Mouse (Mus musculus): ENCODE data around the gene Krt80. TPM values are rescaled to one million over a fixed set of nuclear protein-coding genes. Genes with fewer than 3 reads are reported as not detected.
A peak's percentile ranks its signal among the peaks of the same experiment; 100 is the strongest.

The Krt80 gene
- polyA plus RNA-seq, 1 experiment, result 15.6 TPM

DNA sequence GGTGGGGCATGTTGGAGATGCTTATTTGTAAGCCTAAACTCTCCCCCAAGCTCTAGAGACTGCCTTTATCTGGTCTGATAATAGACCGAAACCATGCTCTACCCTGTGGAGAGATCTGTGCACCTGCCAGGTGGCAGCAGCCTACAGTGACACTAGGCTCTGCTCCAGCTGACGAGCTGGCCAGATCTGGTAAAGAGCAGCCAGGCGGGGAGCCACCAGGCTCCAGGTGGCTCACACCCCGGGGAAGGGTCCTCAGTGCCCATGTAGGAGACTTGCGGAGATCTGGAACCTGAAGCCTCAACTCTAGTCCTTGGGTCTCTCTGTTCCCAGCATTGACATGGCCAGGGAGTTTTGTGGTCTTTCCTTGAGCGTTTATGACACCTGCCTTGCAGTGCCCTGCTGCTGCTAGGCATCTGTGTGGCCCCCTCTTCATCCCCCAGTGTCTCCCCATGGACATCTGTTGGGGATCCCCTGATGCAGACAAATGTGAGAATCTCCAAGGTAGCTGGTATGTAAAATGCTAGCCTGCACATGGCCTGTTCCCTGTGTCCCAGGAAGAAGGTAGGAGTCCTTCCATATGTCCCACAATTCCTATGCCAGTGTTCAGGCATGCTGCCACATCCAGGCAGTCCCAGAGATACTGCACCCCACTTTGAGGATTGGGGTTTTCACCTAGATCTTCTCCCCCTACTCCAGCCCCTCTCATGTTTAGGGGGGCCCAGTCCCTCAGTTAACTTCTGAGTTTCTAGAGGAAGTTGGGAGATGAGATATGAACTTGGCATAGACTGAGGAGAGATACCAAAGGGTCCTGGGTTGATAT is 6.2 kb upstream of the Krt80 start:
- H3K27ac ChIP-seq (ENCODE audit: insufficient read depth, low read depth, low read length), result no peak overlapping the region; the same call in 1 of the 2 replicates
- H3K4me1 ChIP-seq (ENCODE audit: control insufficient read depth, insufficient read depth, low read length), result peaks cover 73% of the 10 kb centered on the region
- no peak overlapping the region for H3K4me3 ChIP-seq (ENCODE audit: insufficient read depth, low read length)
- TF ChIP-seq POLR2A (IDR thresholded peaks at IDR 0.05; ENCODE audit: borderline replicate concordance, low read depth, low read length), result no peak
- TF ChIP-seq CTCF (IDR thresholded peaks at IDR 0.05; ENCODE audit: low read depth, low read length), result no peak

DNA sequence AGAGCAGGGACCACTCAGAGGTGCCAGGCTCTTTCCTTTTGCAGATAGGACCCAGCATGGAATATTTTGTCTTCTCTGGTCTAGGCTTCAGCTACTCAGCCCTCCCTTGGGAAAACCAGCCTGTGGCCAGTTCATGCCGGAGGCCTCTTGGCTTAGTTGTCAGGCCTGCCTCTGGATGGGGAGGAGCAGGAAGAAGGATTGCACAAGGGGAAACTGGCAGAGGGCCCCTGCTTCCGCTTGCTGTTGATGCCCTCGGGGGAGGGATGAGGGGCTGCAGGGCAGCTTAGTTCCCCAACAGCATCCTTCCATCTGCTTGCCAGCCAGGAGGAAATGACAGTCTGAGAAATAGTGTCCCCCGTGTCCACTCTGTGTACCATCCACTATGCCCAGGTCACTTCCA is 4.9 kb upstream of the Krt80 start:
- Histone ChIP-seq H3K27ac (ENCODE audit: insufficient read depth, low read depth, low read length) (peak overlapping the region; percentile 91), H3K4me3 (ENCODE audit: insufficient read depth, low read length) (no peak overlapping the region), H3K4me1 (ENCODE audit: control insufficient read depth, insufficient read depth, low read length) (peaks cover 71% of the 10 kb centered on the region)
- TF ChIP-seq POLR2A (IDR thresholded peaks at IDR 0.05; ENCODE audit: borderline replicate concordance, low read depth, low read length) (no peak), CTCF (IDR thresholded peaks at IDR 0.05; ENCODE audit: low read depth, low read length) (no peak)

DNA sequence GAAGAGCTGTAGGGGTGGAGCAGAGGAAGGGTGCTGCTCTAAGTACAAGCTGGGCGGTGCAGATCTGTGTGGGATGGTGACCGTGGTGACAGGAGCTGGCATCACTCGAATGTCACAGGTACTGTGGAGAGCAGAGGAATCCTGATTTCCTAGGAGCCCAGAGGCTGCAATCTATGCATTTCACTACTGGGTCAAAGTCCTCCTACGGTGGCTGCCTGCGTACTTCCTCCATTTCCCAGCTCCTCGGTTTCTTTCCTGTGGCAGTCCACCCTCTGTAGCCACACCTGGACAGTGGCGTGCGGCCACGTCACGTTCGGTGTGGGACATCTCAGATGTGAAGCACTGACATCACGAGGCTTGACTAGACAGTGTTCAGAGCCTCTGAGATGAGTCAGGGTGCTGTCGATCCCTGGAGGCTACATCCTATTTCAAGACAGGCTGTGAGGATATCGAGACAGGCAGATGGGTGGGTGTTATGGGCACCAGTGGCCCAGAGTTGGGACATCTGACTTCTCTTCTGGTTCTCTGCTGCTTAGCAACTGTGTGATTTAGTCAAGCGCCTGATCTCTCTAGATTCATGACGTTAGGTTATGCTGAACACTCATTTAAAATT is 3.4 kb upstream of the Krt80 start:
- H3K4me1 ChIP-seq (ENCODE audit: control insufficient read depth, insufficient read depth, low read length), result peaks cover 57% of the 10 kb centered on the region
- TF ChIP-seq CTCF (IDR thresholded peaks at IDR 0.05; ENCODE audit: low read depth, low read length) (no peak), POLR2A (IDR thresholded peaks at IDR 0.05; ENCODE audit: borderline replicate concordance, low read depth, low read length) (no peak)
- no peak overlapping the region for H3K4me3 ChIP-seq (ENCODE audit: insufficient read depth, low read length)
- H3K27ac ChIP-seq (ENCODE audit: insufficient read depth, low read depth, low read length), result 0 out of 2 replicates have a peak overlapping the region, but pooled peaks have one; percentile 91

DNA sequence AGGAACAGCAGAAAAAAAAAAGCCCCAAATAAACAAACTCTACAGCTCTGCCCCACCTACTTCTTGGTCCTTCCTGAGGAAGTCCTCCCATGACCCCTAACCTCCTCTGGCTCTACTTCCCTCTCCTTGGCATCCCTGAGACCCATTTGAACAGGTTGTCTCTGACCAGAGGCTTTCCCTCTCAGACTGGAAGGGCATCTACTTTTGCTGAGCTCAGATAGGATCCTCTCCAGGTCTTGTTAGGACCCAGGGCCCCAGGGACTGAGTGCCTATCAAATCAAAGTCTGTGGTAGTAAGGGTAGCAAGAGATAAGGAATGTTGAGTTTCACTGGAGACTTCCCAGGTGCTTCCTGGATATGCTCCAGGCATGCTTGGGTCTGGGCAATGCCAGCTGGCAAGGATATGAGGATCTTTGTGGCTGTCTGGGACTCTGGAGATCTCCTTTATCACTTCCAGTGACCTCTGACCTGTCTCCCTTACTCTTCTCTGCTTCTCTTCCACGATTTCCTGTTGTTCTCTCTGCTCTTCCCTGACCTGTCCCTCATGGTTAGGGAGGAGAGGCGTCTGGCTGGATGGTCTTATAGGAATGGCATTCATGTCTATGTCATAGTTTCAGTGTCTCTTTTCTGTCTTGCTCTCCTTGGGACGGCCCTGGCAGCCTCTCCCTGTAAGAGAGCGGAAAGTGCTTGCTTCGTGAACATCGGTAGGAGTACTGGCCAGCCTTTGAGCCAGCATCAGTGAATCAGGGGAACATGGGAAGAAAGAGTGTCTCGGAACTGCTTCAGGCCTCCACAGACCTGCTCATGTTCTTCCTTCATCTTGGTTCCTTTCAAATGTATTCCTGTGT is 2.4 kb upstream of the Krt80 start:
- Histone ChIP-seq H3K4me1 (ENCODE audit: control insufficient read depth, insufficient read depth, low read length) (peaks cover 61% of the 10 kb centered on the region), H3K4me3 (ENCODE audit: insufficient read depth, low read length) (no peak overlapping the region), H3K27ac (ENCODE audit: insufficient read depth, low read depth, low read length) (no peak overlapping the region)
- TF ChIP-seq CTCF (IDR thresholded peaks at IDR 0.05; ENCODE audit: low read depth, low read length), result peak; percentile 4; the same call in 1 of the 2 replicates
- no peak for TF ChIP-seq POLR2A (IDR thresholded peaks at IDR 0.05; ENCODE audit: borderline replicate concordance, low read depth, low read length)

DNA sequence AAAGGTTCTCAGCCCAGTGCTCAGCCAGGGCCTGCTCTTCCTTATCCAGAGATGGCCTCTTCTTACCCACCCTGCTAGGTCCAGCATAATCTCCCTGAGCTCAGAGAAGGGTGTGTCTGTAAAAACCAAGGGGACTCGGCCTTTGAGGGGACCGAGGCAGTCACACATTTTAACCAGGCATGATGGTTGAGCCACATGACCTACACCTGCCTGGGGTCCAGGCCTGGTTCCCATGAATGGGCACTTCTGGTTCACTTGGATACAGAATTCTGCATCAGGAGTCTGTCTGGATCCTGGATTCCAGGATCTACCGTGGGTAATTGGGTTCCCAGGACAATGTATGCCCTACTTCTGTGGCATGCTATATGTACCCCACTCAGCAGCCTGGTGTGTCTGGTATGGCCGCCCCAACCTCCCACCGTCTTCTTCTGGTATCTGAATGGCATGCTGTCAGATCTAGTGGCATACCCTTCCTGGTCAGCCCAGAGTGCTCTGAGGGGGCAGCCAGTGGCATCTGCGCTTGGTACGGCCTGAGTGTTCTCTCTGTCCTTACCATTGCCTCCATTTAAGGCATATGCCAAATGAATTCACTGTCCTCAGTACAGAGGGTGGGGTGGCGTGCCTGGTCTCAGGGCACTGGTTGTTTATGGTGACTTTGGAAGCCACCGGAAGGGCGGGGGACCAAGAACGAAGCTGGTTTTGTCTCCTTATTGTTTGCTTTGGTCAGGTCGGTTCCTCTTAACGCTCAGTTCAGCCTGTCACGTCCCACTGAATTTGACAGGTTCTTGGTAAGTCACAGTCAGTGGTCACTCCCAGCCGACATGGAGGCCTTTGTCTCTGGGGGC is 1.4 kb upstream of the Krt80 start:
- no peak overlapping the region for H3K4me3 ChIP-seq (ENCODE audit: insufficient read depth, low read length)
- TF ChIP-seq CTCF (IDR thresholded peaks at IDR 0.05; ENCODE audit: low read depth, low read length) (no peak), POLR2A (IDR thresholded peaks at IDR 0.05; ENCODE audit: borderline replicate concordance, low read depth, low read length) (no peak)
- peaks cover 61% of the 10 kb centered on the region for H3K4me1 ChIP-seq (ENCODE audit: control insufficient read depth, insufficient read depth, low read length)
- H3K27ac ChIP-seq (ENCODE audit: insufficient read depth, low read depth, low read length), result no peak overlapping the region

DNA sequence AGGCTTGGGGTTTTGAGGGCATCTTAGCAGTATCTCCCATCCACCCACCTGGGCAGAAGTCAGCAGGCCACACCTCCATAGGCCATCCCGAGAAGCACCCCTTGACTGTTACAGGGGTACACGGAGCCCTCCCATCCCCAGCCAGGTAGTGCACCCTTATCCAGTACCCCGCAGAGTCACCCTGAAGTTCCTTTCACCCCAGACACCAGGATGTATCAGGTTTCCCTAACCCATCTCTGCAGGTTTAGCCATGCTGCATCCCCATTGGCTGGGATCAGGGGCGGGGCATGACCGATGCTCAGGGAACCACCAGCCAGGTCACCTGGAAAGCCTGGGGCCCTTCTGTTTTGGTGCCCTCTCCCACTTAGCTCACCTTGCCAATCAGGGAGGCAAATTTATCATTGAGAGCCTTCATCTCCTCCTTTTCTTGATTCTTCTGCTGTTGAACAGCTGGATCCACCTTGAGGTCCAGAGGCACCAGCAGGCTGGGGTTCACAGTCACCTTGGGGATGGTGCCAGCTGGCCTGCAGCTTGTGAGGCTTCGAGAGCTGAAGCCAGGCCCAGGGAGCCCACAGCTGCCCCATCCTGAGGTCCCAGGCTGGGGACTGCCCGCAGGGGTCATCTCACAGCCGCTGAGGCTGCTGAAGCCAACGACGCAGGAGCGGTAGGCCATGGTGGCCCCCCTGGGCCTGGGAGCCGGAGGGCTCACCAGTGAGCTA is 421 bp downstream of the Krt80 start:
- TF ChIP-seq POLR2A (IDR thresholded peaks at IDR 0.05; ENCODE audit: borderline replicate concordance, low read depth, low read length) (no peak), CTCF (IDR thresholded peaks at IDR 0.05; ENCODE audit: low read depth, low read length) (no peak)
- Histone ChIP-seq H3K4me3 (ENCODE audit: insufficient read depth, low read length) (no peak overlapping the region), H3K27ac (ENCODE audit: insufficient read depth, low read depth, low read length) (no peak overlapping the region), H3K4me1 (ENCODE audit: control insufficient read depth, insufficient read depth, low read length) (peaks cover 50% of the 10 kb centered on the region)

DNA sequence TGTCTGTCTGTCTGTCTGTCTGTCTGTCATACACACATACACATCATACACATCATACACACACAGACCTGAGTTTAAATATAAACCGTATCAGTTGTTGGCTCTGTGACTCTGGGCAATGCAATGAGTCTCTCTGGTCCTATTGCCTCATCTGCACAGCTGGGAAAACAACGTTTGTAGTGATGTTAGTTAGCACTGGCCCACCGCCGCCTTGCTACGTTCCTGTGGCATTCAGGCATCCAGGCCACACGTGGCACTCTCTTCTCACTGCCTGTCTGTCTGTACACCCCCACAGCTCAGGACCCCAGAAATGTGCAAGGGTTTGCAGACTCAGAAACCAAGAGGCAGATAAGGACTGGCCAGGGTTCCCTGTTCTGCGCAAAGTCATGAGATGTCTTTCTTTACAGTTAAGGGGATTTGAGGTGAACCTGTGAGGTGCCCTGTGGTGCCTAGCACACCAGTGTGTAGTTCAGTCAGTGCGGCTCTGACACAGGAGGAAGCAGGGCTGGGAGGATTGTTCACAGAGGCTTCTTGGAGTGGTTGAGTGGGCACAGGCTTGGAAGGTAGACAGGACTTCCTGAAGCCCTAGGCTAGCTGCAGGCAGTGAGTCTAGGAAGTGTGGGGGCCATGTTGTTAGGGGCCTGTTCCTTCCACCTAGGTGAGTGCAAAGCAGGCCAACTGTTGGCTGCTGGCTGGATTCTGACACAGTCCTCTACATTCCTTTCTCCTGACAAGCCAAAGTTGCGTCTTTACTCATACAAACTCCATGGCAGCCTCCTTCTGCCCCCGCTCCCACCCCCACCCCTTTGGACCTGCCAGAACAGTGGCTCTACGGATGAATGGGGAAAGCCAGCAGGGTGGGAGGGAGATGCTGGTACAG is 1.2 kb downstream of the Krt80 start:
- no peak overlapping the region for H3K4me3 ChIP-seq (ENCODE audit: insufficient read depth, low read length)
- no peak overlapping the region for H3K27ac ChIP-seq (ENCODE audit: insufficient read depth, low read depth, low read length)
- peaks cover 42% of the 10 kb centered on the region for H3K4me1 ChIP-seq (ENCODE audit: control insufficient read depth, insufficient read depth, low read length)
- TF ChIP-seq CTCF (IDR thresholded peaks at IDR 0.05; ENCODE audit: low read depth, low read length) (no peak), POLR2A (IDR thresholded peaks at IDR 0.05; ENCODE audit: borderline replicate concordance, low read depth, low read length) (no peak)

DNA sequence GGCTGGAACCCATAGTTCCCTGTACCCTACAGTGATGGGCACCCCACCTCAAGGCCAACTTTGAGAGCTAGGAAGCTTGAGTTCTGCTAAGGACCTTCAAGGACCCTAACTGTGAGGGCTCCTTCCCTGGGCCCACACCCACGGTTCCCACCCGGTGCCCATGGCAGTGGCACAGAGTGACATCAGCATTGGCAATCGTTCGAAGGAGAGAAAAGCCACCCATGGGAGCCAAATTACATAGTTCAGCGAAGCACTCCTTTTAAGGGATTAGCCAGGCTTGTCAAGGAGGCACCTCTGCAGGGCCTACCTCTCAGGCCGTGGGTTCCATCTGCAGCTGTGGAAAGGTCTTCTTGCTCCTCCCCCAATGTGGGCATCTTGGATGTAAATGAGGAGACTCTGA is 1.9 kb downstream of the Krt80 start:
- Histone ChIP-seq H3K4me1 (ENCODE audit: control insufficient read depth, insufficient read depth, low read length) (peaks cover 35% of the 10 kb centered on the region), H3K27ac (ENCODE audit: insufficient read depth, low read depth, low read length) (no peak overlapping the region), H3K4me3 (ENCODE audit: insufficient read depth, low read length) (no peak overlapping the region)
- TF ChIP-seq CTCF (IDR thresholded peaks at IDR 0.05; ENCODE audit: low read depth, low read length) (no peak), POLR2A (IDR thresholded peaks at IDR 0.05; ENCODE audit: borderline replicate concordance, low read depth, low read length) (no peak)

All from bone marrow macrophage, adult 2 months (primary cell).